Mouse (Mus musculus) ES-CJ7 (cell line): ENCODE data around the gene Ilkap.

Source experiments
- DNase-seq: peaks from one replicate; pipeline ENCODE4 v3.0.0; 2011; ENCODE audit warnings: low read depth, low spot score

Ilkap gene

DNA sequence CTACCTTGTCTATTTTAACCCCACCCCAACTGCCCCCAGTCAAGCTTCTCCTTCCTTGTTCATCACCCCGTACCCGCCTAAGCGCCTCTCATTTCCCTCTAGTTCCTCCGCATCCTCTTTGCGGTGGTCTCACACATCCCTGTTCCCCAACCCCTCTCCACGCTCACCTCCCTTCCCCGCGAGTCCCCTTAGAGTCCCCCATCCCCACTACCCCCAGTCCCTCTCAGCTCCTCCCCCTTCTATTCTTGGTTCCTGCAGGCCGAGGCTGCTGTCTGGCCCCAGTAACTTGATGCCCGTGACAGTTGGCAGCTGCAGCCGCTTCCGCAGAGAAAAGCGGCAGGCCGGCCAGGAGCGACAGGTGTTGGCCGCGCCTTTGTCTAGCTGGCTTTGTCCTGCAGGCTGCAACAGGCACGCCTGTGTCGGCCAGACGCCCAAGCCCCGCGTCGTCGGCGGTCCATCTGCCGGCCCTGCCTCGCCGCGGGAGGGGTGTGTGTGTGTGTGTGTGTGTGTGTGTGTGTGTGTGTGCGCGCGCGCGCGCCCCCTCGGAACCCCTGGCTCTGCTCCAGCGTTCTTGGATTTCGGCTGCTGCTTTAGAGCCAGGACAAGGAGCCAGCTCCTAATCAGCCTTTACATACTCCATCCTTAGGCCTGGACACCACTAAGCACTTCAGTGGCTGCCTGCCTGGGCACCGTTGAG, 15.4 kb upstream of the Ilkap start, which contains the start of gene Hes6:
Hes6 (minus strand) TSS at position 141 of the 697 bp plus-strand sequence.
- DNase-seq, result peak; percentile 66

GRCm38 (mm10) chr1:91413536-91413897, 14.9 kb upstream of the Ilkap start:
- no peak for DNase-seq

DNA sequence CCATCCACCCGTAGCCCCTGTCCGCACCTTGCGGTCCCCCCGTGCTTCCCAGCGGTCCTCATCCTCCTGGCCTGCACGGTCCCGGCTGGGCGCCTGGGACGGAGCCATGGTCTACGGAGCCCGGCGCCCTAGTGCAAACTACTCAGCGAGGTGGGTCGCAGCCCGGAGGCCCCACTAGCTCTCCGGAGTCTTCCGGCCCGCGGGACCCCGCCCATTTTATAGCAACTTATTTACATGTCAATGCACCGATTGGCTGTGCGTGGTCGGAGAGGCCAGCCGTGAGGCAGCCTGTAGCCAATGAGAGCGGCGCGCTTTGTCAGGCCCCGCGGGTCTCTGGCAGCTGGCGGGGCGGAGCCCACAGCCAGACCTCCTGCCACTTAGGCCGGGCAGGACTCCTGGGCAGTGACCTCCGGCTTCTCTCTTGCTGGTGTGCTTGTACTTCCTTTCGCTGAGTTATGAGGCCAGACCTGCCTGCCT, 14.5 kb upstream of the Ilkap start:
- peak; percentile 98 for DNase-seq

- DNase-seq, result peak; percentile 62
These were observed 13.8 kb upstream of the Ilkap start for GRCm38 (mm10) chr1:91412286-91413029.

DNA sequence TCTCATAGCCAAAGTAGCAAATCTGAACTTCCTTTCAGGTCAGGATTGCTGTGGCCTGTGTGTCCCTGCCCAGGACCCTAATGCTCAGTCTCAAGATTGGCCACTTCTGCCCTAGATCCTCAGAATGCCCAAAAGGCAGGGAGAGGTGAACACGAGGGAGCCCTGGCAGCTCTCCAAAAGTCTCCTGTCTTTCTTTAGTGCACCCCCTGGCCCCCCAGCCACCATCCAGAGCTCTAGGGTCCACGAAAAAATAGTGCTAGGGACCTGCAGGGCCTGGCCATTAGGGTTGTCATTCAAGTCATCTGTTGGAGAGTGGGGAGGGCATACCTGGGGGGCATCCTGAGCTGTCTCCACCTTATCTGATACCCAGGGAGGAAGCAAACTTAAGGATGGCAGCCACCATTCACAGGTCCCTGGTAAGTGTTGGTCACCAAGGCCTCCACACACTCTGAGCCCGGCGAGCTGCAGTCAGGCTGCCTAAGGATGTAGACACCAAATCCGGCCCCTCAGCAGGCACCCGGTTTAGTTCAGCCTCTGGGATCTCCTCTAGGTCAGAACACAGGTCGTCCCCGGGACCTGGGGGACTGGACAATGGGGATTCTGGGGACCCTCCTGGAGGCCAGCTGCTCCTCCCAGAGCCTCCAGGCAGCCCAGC, 13.1 kb upstream of the Ilkap start:
- DNase-seq, result no peak

GRCm38 (mm10) chr1:91407819-91408218, 9.2 kb upstream of the Ilkap start:
- DNase-seq, result no peak

- DNase-seq, result no peak
These were observed 7.0 kb upstream of the Ilkap start for GRCm38 (mm10) chr1:91405406-91406169.

DNA sequence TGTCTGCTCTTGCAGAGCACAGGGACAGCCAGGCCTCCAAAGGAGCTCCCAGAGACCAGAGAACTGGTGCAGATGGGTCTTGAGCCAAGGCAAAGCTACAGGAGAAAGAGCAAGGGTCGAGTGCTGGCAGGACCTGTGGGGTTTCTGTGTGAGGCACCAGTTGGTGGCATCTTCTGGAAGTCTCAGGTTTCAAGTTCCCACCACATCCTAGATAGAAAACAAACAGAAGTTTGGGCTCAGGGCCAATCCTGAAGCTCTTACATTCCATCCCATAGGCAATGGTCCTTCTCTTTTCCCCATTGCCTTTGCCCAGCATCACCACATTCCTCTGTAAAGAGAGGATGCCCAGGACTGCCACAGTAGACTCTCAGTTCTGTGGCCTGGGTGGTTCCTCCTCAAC, 6.4 kb upstream of the Ilkap start:
- DNase-seq, result no peak

DNA sequence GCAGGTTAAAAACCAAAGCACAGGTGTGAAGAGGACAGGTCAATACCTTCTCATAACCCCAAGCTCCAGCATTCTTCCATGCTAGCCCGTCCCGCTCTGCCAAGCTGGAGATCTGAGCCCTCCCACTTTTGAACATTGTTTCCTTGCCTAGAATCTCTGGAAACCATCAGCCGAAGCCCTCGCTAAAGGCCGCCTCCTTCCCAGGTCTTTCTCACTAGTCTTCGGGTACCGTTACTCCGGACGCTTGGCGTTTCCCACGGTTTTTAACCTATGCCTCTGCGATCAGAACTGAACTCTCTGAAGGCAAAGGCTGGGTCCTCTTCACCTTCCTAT, 722 bp downstream of the Ilkap start:
- peak; percentile 16 for DNase-seq

GRCm38 (mm10) chr1:91390369-91390768, 8.2 kb downstream of the Ilkap start:
- no peak for DNase-seq

- DNase-seq, result no peak
These were observed 17.5 kb downstream of the Ilkap start for GRCm38 (mm10) chr1:91381091-91381471.

- peak; percentile 87 for DNase-seq
These were observed 18.0 kb downstream of the Ilkap start for GRCm38 (mm10) chr1:91380453-91381090.

- no peak for DNase-seq
These were observed 25.2 kb downstream of the Ilkap start for GRCm38 (mm10) chr1:91373414-91373835.

- no peak for DNase-seq
These were observed 28.6 kb downstream of the Ilkap start for GRCm38 (mm10) chr1:91370055-91370454.

DNA sequence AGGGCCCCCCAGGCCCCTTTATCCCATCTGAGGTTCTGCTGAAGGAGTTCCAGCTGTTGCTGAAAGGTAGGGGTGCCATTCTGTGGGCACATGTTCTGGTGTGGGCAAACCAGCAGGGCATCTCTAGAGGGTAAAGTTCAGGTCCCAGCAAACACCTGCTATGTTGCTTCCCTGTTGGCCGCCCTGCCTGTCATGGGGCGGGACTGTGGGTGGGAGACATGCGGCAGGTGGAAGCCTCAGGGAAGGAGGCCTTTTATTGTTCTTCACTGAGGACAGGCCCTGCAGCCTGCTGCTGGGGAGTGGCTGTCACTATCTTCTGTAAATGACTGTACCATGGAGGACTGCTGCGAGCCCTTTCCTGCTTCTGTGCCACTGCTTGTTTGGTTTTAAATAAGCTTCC, 29.2 kb downstream of the Ilkap start:
- DNase-seq, result no peak

- no peak for DNase-seq
These were observed 31.3 kb downstream of the Ilkap start for GRCm38 (mm10) chr1:91367295-91367694.

DNA sequence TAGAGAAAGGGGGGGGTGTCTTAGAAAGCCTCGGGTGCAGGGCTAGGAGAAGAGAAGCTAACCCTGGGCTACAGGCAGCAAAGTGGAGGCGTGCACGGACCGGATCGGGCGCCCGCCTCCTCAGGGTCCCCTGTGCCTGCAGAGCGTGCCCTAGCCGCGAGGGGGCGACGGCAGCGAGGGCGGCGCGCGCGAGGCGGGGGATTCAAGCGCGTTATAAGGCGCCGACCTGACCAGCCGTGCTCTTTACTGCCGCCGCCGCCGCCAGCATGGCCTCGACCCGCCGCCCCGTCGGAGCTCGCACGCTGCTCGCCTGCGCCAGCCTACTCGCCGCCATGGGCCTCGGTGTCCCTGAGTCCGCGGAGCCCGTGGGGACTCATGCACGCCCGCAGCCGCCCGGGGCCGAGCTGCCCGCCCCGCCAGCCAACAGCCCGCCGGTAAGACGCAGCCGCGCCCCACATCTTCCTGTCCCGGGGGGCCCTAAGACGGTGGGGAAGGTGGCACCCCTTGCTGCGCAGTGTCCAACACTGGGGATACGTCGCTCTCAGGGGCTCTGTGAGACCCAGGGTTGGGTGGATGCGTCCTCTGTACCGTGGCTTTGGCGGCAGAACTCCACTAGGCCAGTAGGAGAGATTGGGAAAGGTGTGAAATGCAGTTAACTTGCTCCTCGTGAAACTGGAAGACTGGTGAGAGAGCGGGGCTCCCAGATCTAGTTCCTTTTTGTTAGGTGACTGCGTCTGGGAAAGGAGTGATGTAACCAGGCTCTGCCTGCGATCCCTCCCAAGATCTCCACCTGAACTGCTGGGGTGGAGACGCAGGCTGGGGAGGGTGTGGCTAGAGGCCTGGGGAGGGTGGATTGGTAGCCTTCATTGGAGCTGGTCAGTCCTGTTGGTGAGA, 32.2 kb downstream of the Ilkap start, which contains the start of gene Erfe:
Erfe (plus strand) TSS at position 216 of the 894 bp plus-strand sequence.
- peak; percentile 78 for DNase-seq

DNA sequence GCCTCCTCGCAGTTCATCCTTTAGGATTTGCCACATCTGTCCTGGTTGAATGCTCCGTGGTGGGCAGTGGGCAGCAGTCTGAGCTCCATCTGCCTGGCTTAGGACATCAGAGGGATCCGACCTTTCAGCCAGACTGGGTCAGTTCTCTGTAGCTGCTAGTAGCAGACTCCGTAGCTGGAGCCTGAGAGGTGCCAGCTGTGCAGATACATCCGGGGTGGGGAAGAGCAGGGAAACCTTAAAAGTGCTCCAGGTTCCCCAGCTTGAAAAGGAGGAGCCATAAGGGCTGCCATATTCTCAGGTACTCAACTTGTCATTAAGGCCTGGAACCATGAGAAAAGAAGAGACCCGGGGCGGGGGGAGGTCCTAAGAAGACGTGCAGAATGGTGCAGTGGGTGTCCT, 32.8 kb downstream of the Ilkap start:
- no peak for DNase-seq

GRCm38 (mm10) chr1:91364822-91365644, 33.6 kb downstream of the Ilkap start:
- DNase-seq, result no peak
